Mouse (Mus musculus): ENCODE measurements at regions not wholly inside any gene's neighbourhood (a gene's known extent, or its start where the extent isn't known, plus 50 kb on each side); places are given as distances from the start of the nearest gene placed in this dataset.

GRCm38 (mm10) chr1:73721486-73722225, 402.6 kb downstream of the Tns1 start:
- TF ChIP-seq CTCF (IDR thresholded peaks at IDR 0.05; ENCODE audit: control insufficient read depth, insufficient read depth, insufficient read length) (no peak), MYOG (IDR thresholded peaks at IDR 0.05; ENCODE audit: control insufficient read depth, extremely low read depth, insufficient read length) (no peak), USF1 (IDR thresholded peaks at IDR 0.05; ENCODE audit: low read depth) (no peak), MAX (IDR thresholded peaks at IDR 0.05) (no peak), MYOD1 (IDR thresholded peaks at IDR 0.05; ENCODE audit: control insufficient read depth, insufficient read length, low read depth) (no peak), FOSL1 (IDR thresholded peaks at IDR 0.05; ENCODE audit: insufficient read depth, low read length, poor library complexity, severe bottlenecking) (no peak), CEBPB (IDR thresholded peaks at IDR 0.05; ENCODE audit: low read depth) (no peak)

All from C2C12 (cell line).